Comparison of ENCODE assay signal across 8 mouse cellular contexts in genomic region chr15:77819894-77820387, GRCm38 (mm10). TPM values are rescaled to one million over a fixed set of nuclear protein-coding genes. Genes with fewer than 3 reads are reported as not detected.
A peak's percentile ranks its signal among the peaks of the same experiment; 100 is the strongest.
DNase-seq lines count a peak whose midpoint lies in the region; ATAC-seq and TF ChIP-seq lines count a peak whose summit lies in the region.

No protein-coding gene starts in this region.

- H3K36me3 ChIP-seq in lung, embryonic 15.5 days = no peaks in the 10 kb centered on the region

- ATAC-seq in lung, embryonic 15.5 days (ENCODE audit: borderline replicate concordance, extremely low read depth, low FRiP score, low TSS enrichment) = no peak

- TF ChIP-seq POLR2A in bone marrow, adult 2 months (IDR thresholded peaks at IDR 0.05; ENCODE audit: borderline replicate concordance, control insufficient read depth, low read depth, low read length) = no peak

- no peaks in the 10 kb centered on the region for H3K27me3 ChIP-seq in lung, embryonic 15.5 days

- WGBS in bone marrow, adult 2 months = 15% methylated on average over 10 of the region's 10 CpGs
- WGBS in lung, embryonic 15.5 days = 40% methylated on average over 10 of the region's 10 CpGs

- no peak overlapping the region; the same call in 1 of the 2 replicates for H3K4me2 ChIP-seq in lung, embryonic 15.5 days

- peak overlapping the region; percentile 6 for H3K4me3 ChIP-seq in bone marrow, adult 2 months (replicated peaks; ENCODE audit: control insufficient read depth, low read depth, low read length)
- no peak overlapping the region for H3K4me3 ChIP-seq in lung, embryonic 15.5 days

- peak; percentile 72 for DNase-seq in right cerebral cortex, adult 18-20 months
- DNase-seq in right cerebral cortex, postnatal 25 days = no peak
- peak; percentile 91 to 94 for DNase-seq in gastrocnemius, adult 8-10 months (ENCODE audit: low spot score in 2 of 2)
- peak; percentile 90 for DNase-seq in kidney, adult 11 months
- no peak for DNase-seq in retina, postnatal 1 day
- no peak for DNase-seq in frontal cortex, postnatal 25 days (ENCODE audit: low spot score in 2 of 2)

- H3K9me3 ChIP-seq in lung, embryonic 15.5 days = no peaks in the 10 kb centered on the region

- no peak for TF ChIP-seq CTCF in bone marrow, adult 2 months (IDR thresholded peaks at IDR 0.05; ENCODE audit: control insufficient read depth, insufficient read depth, low read length)

- peaks cover 32% of the 10 kb centered on the region for H3K4me1 ChIP-seq in bone marrow, adult 2 months (ENCODE audit: control insufficient read depth, insufficient read depth, low read length)
- H3K4me1 ChIP-seq in lung, embryonic 15.5 days = peaks cover 95% of the 10 kb centered on the region

- peak overlapping the region; percentile 39; the same call in 1 of the 2 replicates for H3K27ac ChIP-seq in bone marrow, adult 2 months (ENCODE audit: control insufficient read depth, insufficient read depth, low read depth, low read length, poor library complexity)
- H3K27ac ChIP-seq in lung, embryonic 15.5 days = peak overlapping the region; percentile 93

- 0 out of 2 replicates have a peak overlapping the region, but pooled peaks have one; percentile 0 for H3K9ac ChIP-seq in lung, embryonic 15.5 days

RNA-seq across cellular contexts. Expression of gene Myh9, which starts 22.0 kb away (rescaled TPM):
- 264 and 399 TPM in 2 replicates for polyA plus RNA-seq in bone marrow, adult 2 months (2011; ENCODE audit: insufficient read depth, insufficient read length, low replicate concordance, missing spikeins)
- total RNA-seq in gastrocnemius, adult 8-10 months (2022) = 10 to 100 TPM; 33.4 to 51.3 (median 39.4) TPM
- polyA plus RNA-seq in lung, embryonic 15.5 days (2015; fragmentation: Nextera tagmentation; extraction: Ambion mirVana) = 62.5 and 67.7 TPM in 2 replicates

Comparison
In these comparisons a context has a peak if more than half of its experiments do, and no peak if none do; other contexts are left out.
1. DNase-seq: peak in right cerebral cortex, adult 18-20 months (single experiment), gastrocnemius, adult 8-10 months (2 of 2) and kidney, adult 11 months (single experiment); none in right cerebral cortex, postnatal 25 days (single experiment), retina, postnatal 1 day (single experiment) and frontal cortex, postnatal 25 days (0 of 2).